Mouse (Mus musculus) left cerebral cortex, postnatal 14 days (tissue): ENCODE results near the gene Gm11549. TPM values are rescaled to one million over a fixed set of nuclear protein-coding genes. Genes with fewer than 3 reads are reported as not detected.

ENCODE experiments used
- DNase-seq, 2 experiments: peaks; one replicate each; pipeline ENCODE4 v3.0.0; 2021 to 2022; ENCODE audit warnings: low spot score in 2 of 2, mixed read lengths in 1 of 2
- intact Hi-C: fragments of 180-260 bp; cut with DNase I; formaldehyde crosslinking; loops from one replicate; pipeline ENCODE4 v1.15.1; 2025
- total RNA-seq, 2 experiments: library from RNA; stranded (reverse); gene quantifications; 2 replicates each; pipeline ENCODE4 v1.2.3; 2021

The Gm11549 gene
- total RNA-seq, 2 experiments from 2014 or later: 25.2 to 35.5 TPM

DNA sequence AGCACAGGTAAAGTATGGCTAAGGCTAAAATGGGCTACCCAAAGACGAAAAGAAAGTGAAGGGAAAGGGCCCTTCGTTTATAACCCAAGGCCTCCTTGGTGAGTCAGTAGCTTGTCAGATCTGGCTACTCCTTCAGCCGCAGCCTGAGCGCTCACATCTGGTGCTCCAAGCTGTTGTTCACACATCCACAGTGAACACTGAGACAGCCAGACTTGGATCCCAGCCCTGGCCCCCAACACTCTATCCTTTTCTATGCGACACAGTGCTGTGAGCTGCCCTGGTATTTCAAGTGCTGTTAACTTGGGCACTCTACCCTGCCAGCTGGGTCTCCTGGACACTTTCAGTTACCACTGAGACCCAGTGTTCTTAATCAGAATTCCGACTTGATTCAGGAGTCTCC, 8.7 kb upstream of the Gm11549 start:
- DNase-seq: peak; percentile 75 to 86
- intact Hi-C loops: no loop called here

DNA sequence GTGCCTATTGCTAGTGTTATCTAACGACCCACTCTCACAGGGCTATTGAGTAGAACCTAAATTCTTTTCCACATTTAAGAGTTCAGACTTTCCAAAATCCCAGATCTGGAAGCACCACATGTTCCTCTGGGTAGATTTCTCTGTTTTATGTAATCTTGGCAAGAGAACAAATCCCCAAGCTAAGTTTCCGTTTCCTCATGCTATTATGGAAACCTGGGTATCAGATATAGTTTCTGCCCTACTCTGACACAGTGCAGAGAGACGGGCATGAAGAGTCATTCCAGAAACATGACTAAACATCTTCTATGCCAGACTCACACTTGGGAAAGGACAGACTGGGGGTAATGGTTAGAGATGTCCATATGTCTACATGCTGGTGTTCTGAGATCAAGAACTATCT, 2.9 kb upstream of the Gm11549 start:
- DNase-seq: peak in 1 of 2 experiments; percentile 34
- intact Hi-C loops: no loop called here

DNA sequence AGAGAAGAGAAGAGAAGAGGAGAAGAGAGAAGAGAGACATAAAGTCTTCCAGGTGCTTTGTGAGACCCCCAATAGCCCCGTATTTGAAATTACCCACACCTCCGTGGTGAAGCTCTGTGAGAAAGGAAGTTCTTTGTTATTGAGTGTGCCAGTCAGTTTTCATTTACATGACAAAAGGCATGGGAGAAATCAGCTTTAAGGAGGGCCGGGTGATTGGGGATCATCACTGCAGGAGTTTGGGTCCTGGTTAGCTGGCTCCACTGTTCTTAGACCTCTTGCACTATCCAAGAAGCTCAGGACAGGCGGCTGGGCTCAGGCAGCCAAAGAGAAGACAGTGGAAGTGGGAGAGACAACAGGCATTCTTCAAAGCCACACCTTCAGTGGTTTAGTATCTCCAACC, 524 bp upstream of the Gm11549 start:
- intact Hi-C loops: no loop called here
- DNase-seq: no peak

DNA sequence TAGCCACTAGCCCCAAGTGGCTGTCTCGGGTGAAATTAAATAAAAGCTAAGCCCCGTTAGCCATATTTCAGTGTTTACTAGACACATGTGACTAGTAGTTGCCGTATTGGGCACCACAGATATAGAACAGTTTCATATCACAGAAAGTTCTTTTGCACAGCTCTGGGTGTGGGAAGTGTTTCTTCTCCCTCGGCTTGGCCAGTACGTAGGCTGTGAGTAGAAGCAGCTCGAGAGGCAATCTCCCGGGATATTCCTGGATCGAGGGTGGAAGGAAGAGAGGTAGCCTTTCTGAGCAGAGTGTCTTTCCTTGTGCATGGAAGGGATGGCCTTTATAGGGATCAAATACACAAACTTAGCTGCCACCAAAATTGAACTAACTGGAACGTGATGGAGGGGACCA, 5.4 kb downstream of the Gm11549 start:
- DNase-seq: peak; percentile 66 to 77
- intact Hi-C loops: no loop called here

DNA sequence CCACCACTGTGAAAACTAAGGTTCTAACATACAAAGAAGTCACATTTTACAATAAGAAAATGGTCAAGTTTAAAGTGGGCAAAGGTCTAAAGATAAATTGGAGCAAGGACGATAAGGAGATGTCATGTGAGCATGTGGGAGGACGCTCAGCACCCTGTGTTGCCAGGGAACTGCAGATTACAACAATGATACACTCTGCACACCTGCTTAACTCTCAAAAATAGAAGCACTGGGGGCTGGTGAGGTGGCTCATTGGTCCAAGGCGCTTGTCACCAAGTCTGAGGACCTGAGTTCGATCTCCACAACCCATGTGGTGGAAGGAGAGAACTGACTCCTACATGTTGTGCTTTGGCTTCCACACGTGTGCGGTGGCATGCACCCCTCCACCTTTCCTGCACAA, 10.1 kb downstream of the Gm11549 start:
- intact Hi-C loops: no loop called here
- no peak for DNase-seq

DNA sequence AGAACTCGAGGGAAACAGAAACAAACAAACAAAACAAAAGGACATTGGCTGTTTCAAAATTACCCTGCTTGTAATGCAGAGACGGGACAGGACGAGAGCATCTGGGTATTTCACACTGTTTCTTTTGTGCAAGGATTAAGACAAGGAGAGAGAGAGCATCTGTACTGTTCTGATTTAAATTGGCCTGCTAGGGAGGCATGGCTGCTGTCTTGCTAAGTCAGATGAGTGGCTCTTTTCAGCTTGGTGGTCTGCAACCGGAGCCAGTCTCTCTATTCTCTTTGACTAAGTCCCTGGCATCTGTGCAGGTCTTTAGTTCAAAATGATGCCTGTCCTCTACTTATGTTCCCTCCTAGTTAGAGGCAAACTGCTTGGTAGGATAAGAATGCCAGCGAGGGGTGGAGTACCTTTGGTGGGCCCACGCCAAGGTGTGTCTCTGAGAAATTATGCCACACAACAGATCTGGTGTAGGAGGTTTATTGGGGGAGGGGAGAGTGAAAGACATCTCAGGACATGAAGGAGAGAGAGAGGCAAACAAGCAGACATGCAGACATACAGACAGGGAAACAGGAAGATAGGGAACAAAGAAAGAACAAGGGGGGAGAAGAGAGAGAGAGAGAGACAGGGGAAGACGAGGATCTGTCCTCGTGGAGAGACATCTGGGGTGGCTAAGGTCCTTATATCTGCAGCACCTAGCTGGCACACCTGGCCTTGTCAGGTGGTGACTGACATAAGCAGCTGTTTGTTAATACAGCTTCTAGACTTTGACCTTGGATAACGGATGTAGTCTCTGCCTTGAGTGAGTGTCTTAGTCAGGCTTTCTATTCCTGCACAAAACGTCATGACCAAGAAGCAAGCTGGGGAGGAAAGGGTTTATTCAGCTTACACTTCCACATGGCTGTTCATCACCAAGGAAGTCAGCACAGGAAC, 15.5 kb downstream of the Gm11549 start:
- intact Hi-C loops: no loop called here
- no peak for DNase-seq

DNA sequence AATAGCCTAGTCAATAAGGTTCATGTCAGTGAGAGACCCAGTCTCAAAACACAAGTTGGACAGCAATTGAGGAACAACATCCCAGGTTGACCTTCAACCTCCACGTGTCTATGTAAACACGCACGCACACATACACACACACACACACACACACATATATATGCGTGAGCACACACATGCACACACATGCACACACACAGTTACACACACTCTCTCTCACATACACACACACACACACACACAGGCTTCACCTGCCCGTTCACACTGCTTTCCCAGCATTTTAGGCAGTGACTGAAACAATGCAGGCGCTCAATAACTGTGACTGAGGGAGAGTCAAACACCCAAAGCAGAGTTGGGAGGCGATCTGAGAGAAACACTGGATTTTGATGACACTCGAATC, 16.3 kb downstream of the Gm11549 start:
- intact Hi-C loops: no loop called here
- no peak for DNase-seq

DNA sequence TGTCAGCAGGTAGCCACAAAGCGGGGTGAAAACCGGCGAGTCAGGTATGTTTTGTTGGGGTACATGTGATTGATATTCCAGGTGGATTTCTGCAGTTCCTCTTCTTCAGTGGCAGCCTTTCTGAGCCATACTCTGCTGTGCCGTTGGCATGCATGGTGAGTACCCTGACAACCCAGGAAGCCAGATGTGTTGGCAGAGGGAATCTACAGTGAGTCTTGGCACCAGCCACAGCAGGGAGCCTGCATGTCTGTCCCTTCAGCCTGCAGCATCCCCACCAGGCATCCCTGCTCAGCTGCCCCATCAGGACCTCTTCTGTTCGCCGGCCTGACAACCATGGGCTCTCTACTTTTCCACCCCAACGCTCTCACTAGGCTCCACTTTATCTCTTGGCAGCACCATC, 20.1 kb downstream of the Gm11549 start:
- intact Hi-C loops: no loop called here
- no peak for DNase-seq

DNA sequence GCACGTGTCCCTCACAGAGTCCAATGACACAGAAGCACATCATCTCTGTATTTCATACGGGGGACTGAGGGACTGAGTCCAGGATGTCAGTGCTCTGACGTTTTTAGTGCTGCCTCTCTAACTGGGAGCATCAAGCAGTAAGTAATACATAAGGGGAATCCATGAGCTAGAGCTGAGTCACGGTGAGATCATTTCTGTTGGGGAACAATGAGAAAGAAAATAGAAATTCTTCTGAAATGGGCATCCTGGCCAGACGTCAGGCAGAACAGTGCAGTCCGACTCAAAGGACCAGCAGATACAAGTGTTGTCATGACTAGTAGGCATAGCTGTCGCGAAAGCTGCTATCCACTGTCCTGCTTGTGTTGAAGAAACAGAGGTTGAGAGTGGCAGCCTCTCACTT, 20.6 kb downstream of the Gm11549 start:
- DNase-seq: no peak
- intact Hi-C loops: no loop called here

DNA sequence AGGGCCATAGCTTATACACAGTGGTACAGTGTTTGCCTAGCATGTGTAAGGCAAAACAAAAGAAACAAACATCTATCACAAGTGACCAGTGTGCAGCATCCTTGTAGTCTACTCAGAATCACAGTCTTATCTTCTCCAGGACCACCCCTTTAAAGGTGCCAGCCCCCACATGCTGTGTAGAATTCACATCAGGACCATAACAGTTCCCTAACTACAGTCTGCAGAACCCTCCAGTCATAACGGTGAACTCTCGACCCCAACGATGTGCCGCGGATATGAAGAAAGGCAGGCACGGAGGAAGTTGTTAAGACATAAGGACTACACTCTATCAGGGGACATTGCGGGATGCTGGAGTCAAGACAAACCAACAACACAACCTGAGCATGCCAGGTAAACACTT, 22.2 kb downstream of the Gm11549 start:
- no peak for DNase-seq
- intact Hi-C loops: loop anchor here (5.0 kb wide), 2 partner anchors 57 to 287 kb away; no protein-coding TSS in a partner anchor

DNA sequence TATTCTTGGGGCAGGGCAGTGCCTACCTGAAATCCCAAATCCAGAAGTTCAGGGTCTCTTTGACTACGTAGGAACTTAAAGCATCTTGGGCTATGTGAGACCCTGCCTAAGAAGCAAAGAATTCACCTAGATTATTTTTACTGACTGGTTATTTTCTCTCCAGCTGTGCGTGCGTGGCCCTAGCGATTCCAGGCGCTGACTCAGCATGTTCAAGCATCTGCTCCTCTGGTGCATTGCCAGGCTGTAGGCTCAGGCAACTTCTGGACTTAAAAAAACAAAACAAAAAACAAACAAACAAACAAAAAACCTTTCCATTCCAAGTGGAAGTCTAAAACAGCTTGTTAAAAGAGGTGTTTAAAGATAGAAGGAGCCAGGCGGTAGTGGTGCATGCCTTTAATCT, 23.4 kb downstream of the Gm11549 start:
- no peak for DNase-seq
- intact Hi-C loops: loop anchor here (5.0 kb wide), 2 partner anchors 56 to 286 kb away; no protein-coding TSS in a partner anchor

DNA sequence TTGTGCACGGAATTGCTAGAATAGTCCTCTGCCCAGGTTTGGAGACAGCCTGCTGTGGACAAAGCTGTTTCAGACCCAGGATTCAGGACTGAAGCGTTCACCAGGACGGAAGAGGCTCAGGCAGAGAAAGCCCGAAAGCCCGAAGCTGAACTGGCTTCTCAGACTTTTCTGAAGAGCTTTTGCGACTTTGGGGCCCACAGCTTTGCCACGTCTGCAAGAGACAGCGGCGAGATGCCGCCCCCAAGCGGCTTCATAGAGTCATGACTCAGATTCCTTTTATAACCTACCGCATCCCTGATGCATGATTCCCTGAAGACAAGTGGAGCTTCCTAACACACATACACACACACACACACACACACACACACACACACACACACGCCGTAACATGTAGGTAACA, 24.9 kb downstream of the Gm11549 start:
- intact Hi-C loops: loop anchor here (2.0 to 5.0 kb wide), 3 partner anchors 54 to 316 kb away; no protein-coding TSS in a partner anchor

DNA sequence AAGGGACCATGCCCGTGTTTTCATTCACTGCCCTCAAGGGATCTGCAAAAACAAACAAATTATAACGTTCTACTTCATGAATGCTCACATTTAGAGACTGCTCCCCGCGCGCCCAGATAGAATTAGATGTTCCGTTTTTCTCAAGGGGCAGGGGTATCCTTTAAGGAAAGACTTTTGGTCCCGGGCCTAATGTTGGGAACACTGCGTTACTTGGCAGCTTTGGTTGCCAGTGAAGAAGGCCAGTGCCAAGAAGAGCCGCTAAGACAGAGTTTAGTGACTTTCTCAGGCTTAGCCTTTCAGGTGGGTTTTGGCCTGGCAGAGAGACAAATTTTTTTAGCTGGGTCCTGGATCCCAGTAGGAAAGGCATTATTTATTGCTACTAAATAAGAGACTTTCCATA, 25.3 kb downstream of the Gm11549 start:
- intact Hi-C loops: loop anchor here (2.0 to 5.0 kb wide), 3 partner anchors 54 to 315 kb away; no protein-coding TSS in a partner anchor

More for the DNA sequence above, 24.9 kb downstream of the Gm11549 start:
- peak; percentile 82 to 84 for DNase-seq

DNA sequence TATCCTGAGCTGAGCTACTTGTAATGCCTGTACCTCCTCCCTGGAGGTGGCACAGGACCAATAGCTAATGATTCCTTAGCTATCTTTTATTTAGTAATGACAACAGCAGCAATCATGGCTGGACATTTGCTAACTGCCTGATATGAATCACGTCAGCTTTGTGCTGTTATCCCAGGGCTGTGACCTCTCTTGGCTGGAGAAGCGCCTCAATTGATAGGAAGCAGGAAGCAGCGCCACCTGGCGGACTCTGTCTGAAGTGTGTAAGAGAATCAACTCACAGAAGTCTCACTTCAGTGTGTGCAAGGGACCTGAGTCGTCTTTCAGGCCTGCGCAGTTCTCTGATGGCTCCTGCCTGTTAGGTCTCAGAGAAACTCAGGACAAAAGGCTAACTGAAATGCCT, 26.2 kb downstream of the Gm11549 start:
- intact Hi-C loops: loop anchor here (5.0 kb wide), 2 partner anchors 53 to 283 kb away; no protein-coding TSS in a partner anchor
- peak; percentile 84 to 94 for DNase-seq

More for the DNA sequence above, 25.3 kb downstream of the Gm11549 start:
- no peak for DNase-seq

DNA sequence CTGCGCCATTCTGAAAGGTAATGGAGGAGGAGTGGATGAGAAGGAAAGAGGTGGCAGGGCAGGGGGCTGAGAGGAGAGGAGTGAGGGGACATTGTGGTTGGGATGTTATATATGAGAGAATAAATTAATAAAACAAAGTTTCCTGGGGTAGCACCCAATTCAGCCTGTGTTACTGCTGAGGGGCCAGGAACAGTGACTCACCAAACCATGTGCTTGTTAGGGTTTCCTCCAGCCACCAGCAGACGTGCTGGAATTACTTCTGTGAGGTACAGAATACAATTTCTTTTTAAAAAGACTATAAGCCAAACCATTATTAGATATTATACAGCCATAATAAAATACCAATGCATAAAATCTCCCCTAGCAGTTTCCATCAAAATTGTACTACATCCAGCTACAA, 27.0 kb downstream of the Gm11549 start:
- intact Hi-C loops: loop anchor here (5.0 kb wide), 2 partner anchors 52 to 282 kb away; no protein-coding TSS in a partner anchor
- DNase-seq: no peak

DNA sequence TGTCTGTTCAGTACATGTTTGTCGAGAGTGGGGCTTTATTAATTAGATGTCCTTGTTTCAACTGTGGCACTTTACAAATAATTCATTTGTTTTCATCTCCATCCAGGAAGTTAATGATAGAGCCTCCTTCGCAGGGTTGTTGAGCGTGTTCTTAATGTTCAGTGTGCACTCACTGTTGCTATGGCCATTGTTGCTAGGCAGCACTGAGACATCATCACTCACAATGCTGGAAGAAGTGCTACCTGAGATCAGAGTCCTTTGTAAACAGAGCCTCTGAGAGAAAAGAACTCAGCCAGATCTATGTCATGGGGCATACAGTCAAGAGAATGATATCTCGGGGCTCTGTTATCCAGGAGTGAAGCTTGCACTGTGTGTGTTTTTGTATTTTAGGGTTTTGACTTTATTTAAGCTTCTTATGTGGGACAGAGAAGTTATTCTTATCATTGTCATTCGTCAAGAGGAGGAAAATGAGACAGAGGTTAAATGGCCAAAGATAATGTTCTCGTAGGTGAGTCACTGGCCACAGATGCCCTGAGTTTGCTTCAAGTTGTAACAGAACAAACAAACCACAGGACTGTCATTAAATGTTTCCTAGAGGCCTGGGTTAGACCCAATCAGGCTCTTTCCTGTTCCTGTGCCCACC, 27.9 kb downstream of the Gm11549 start:
- intact Hi-C loops: no loop called here
- DNase-seq: peak in 1 of 2 experiments; percentile 34

DNA sequence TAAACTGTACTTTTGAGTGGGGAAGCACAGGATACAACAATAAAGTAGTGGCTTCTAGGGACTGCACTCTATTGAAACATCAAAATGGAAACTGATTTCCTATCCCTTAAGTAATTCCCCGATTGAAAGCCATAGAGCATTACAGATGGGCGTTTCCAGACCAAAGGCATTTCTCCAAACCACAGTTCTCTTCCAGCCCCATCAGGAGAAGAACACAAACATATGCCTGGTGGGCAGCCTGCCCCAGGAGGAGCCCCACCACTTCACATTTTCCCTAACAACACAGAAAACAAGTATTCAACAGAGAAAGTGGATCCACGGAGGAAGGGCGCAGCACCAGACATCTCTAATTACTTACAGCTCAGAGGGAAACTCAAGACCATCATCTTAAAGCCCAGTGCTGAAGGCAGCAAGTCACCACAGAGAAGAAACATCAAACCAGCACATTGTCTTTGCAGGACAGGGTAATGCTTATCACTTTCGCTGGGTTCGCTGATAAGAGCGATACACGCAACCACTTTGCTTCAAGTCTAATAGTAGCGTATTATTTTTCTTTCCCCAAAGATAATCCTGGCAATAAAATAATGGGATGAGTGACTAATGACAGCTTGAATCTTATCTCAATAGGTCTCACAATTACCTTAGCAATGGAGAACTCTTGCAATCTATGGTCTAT, 28.8 kb downstream of the Gm11549 start:
- DNase-seq: no peak
- intact Hi-C loops: no loop called here

DNA sequence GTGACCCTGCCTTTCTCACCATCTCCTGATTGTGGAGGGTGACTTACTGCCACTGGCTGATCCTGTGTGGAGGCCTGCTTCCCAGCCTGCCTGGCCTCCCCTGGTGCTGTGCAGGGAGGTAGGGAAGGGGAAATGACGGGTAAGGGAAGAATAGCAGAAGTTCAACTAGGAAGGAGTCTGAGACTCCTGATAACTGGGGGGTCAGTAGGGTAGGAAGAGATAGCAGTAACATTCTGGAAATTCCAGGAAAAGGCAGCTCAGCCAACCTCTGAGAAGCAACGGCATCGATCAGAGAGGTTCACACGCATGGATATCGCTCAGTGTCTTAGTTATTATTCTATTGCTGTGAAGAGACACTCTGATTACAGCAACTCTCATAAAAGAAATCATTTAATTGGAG, 30.1 kb downstream of the Gm11549 start:
- intact Hi-C loops: no loop called here
- DNase-seq: no peak

DNA sequence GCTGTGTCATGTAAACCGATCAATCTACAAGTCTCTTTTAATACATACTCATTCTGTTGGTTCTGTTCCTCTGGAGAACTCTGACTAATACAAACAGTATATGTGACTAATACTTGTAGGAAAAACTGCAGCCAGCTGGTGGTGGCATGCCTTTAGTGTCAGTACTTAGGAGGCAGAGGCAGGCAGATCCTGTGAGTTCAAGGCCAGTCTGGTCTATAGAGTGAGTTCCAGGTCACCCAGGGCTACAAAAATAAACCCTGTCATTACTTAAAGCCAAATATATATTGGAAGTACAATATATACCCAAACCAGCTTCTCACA, 32.1 kb downstream of the Gm11549 start:
- intact Hi-C loops: no loop called here
- no peak for DNase-seq
